Mouse (Mus musculus) right cerebral cortex, postnatal 4 days (tissue): Measurements from ENCODE around the gene Hist1h2an.
A peak's percentile ranks its signal among the peaks of the same experiment; 100 is the strongest.
"Not testable (repeated sequence)": the region's sequence is repeated elsewhere in the genome, so short reads cannot be mapped to it uniquely, and the experiment has no call there.

ENCODE experiments used
- DNase-seq: peaks from one replicate; pipeline ENCODE4 v3.0.0-alpha.2; 2022

Hist1h2an gene

DNA sequence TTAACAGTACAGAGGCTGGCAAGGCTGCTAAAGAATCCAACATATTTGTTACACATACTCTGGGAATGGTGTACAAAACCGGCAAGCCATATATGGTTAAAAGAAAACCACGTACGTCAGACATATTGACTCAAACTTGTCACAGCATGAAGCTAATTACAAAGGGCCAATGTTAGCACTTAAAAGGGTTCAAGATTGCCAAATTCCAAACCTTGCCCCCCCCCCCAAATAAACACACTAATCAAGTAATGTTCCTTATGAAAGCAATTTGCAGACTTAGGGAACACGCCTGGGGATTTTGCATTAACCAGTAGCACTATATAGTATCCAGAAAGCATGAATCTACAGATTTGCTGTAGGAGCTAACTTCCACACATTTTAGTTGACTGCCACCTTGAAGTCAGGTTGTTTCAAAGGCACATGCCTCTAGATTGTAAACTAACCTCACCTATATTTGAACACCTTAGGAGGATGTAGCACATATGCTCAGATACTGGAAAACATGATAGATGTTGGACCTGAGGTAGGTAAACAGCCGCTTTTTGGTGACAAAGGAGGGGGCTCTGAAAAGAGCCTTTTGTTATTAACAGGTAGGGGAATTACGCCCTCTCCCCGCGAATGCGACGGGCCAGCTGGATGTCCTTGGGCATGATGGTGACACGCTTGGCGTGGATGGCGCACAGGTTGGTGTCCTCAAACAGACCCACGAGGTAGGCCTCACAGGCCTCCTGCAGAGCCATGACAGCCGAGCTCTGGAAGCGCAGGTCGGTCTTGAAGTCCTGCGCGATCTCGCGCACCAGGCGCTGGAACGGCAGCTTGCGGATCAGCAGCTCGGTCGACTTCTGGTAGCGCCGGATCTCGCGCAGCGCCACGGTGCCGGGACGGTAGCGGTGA, 4.4 kb downstream of the Hist1h2an start:
- DNase-seq, result not testable (repeated sequence)

DNA sequence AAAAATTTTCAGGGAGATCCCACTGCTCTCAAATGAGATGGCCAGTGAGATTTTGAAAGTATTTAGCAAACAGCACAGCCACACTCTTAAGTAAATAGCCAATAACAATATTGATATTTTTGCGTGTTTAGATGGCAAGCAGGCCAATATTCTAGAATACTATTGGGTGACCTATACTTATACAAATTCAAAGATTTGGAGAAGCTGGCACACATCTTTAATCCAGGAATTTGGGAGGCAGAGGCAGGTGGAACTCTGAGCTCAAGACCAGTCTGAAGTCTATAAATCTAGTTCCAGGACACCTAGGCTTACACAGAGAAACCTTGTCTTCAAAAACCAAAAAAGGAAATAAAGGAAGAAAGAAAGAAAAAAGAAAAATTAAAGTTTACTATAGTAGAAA, 5.4 kb downstream of the Hist1h2an start:
- DNase-seq, result no peak

DNA sequence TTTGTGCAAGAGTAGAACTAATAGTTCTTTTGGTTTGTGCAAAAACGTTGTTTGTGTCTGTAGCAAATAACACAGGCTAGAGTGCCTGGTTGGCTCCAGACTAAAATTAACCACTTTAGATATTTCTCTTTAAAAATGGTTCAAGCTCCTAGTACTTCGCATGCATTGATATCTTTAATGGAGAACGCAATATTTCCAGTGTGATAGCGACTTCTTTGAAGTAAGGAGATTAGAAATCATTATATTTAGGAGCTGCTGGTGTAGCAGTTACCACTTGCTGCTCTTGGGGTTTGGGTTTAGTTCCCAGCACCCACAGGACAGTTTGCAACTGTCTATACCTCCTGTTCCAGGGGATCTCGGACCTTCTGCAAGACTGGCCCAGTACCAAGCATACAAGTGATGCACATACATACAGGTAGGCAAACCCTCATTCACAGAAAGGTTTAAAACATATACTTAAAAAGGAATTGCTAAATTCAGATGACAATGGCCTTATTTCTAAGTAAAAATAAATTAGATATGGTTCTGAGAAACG, 5.9 kb downstream of the Hist1h2an start:
- no peak for DNase-seq

DNA sequence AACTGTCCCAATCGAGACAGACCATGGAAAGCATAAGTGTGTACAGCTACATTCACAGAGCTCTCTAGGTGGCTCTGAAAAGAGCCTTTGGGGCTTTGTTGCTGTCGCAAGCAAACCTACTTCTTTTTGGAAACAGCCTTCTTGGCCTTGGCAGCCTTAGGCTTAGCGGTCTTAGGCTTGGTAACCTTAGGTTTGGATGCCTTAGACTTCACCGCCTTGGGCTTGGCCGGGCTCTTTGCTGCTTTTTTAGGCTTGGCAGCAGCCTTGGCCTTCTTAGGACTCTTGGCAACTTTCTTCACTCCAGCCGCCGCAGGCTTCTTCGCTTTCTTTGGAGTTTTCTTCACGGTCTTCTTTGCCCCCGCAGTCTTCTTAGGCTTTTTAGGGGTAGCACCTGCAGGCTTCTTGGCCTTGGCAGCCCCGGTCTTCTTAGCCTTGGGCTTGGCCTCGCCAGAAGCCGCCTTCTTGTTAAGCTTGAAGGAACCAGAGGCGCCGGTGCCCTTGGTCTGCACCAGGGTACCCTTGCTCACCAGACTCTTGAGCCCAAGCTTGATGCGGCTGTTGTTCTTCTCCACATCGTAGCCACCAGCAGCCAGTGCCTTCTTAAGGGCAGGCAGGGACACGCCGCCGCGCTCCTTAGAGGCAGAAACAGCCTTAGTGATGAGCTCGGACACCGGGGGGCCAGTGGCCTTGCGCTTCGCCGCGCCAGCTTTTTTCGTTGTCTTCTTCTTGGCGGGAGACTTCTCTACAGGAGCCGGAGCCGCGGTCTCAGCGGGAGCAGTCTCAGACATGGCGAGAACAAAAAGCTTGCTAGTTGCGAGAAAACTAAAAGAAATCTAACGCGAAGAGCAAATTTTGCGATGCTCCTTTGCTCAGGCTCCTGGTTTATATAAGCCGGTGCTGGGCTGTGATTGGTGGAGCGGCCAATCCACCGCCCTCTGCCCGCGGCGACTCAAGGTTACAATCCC, 7.0 kb downstream of the Hist1h2an start, which contains the start of gene Hist1h1b:
Hist1h1b (minus strand) TSS at position 859 of the 965 bp plus-strand sequence.
- DNase-seq, result peak; percentile 12

DNA sequence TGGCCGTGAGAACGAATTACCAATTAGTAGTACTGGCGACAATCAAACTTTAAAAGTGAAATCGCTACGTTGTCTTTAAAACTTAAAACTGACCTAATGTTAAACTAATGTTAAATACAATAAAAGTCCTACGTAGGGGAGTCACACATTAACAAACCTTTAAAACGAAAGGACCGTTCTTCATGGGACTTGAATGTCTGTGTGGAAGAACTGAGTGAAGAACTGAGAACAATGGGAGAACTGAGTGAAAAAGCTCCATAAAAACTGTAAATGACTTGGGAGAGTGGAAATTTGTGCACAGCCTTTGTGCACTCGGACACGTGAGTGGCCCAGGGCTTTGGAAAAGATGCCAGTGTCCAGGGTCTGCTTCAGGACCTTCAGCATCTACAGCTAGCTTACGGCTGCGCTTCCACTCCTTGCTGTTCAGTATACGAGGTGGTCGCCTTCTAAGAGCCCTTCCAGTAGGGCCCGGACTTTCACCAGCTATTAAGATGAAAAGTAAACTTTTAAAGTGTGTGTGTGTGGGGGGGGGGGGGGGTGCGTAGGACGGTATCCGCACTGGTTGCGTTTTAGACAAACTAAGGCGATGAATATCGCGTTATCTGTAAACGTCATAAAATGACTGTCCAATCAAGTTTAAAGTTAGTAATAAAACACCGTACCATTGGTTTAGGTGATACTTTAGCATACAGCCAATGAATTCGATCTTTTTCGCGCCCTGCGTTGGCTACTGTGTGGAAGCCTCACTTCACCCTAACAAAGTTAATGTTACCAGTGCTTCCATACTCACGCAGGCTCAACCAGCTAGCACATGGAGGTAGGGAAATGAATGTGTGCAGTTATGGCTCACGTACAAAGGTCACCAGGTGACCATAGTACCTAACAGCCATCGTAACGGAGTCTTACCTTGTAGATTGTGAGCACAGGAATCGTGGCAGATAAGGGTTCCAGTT, 7.9 kb downstream of the Hist1h2an start:
- DNase-seq, result peak; percentile 51

DNA sequence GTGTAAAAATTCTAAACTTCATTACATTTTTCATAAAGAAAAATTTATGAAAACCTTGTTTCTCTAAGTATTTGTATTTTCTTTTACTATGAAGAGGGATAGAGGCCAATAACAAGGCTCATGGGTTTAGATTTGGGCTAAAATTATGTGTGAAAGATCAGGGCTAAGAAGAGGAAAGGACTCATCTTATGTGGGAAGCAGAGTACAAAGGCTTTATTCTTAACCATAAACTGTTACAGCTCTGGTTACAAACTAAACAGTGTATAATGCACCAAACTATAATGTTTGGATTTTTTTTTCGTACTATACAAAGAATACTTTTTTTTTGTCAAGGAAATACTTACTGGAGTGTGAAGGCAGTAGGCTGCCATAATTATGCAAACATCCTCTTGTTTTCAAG, 31.3 kb downstream of the Hist1h2an start:
- no peak for DNase-seq

DNA sequence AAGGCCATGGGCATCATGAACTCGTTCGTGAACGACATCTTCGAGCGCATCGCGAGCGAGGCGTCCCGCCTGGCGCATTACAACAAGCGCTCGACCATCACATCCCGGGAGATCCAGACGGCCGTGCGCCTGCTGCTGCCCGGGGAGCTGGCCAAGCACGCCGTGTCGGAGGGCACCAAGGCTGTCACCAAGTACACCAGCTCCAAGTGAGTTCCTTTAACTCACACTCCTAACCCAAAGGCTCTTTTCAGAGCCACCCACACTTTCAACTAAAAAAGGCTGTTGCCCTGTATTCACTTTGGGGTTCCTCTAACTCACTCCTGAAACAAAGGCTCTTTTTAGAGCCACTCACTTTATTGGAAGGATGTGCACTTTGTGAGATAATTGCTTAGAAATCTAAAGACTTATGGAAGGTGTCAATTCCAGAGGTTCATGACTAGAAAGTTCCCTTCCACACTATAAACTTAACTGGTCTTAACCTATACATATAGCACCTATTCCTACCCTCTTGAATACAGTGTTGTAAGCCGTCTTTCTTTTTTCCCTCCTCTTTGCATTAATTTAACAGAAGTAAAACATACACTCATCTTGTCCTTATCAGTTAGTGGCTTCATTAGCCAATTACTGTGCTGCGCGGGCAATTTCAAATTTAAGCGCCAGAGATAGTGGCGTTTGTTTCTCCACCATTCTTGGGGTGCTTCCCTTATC, 32.6 kb downstream of the Hist1h2an start:
- peak; percentile 51 for DNase-seq

DNA sequence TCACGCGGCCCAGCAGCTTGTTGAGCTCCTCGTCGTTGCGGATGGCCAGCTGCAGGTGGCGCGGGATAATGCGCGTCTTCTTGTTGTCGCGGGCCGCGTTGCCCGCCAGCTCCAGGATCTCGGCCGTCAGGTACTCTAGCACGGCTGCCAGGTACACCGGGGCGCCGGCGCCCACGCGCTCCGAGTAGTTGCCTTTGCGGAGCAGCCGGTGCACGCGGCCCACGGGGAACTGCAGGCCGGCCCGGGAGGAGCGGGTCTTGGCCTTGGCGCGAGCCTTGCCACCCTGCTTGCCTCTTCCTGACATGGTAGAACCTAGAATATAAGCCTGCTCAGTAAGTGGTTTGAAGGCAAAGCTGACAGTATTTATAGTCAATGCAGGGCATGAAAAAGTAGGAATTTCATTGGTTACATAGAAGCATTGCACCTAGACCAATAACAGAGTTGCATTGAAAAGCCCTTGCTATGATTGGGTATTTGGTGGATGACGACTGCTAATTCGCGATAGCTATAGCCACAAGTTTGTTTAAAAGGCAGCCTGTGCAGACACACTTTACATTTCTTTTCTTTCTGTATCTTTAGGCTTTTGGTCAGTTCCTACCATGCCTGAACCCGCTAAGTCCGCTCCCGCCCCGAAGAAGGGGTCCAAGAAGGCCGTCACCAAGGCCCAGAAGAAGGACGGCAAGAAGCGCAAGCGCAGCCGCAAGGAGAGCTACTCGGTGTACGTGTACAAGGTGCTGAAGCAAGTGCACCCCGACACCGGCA, 33.3 kb downstream of the Hist1h2an start, which contains the start of the genes Hist1h2ak and Hist1h2bn:
Hist1h2ak (minus strand) TSS at position 304 of the 762 bp plus-strand sequence.
Hist1h2bn (plus strand) TSS at position 600 of the 762 bp plus-strand sequence.
- peak; percentile 16 for DNase-seq

- DNase-seq, result no peak
Measured at GRCm38 (mm10) chr13:21753051-21753523, 33.9 kb downstream of the Hist1h2an start.

DNA sequence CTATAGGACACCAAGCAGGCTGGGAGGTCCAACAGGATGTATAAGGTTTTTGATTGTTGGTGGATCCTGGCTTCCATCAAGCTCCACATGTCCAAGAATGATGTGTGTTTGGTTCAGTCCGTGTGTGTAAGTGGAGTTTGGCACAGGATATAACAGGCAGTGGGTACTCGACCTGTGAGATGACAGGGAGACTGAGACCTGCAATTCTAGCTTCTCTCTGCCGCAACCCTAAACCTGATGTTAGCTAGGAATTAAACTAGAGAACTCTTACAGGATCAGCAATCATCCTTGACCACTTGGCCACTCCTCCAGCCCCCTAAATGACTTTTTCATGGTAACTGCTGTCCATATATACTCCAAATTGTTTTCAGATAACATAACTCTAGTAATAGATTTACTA, 34.7 kb downstream of the Hist1h2an start:
- no peak for DNase-seq

DNA sequence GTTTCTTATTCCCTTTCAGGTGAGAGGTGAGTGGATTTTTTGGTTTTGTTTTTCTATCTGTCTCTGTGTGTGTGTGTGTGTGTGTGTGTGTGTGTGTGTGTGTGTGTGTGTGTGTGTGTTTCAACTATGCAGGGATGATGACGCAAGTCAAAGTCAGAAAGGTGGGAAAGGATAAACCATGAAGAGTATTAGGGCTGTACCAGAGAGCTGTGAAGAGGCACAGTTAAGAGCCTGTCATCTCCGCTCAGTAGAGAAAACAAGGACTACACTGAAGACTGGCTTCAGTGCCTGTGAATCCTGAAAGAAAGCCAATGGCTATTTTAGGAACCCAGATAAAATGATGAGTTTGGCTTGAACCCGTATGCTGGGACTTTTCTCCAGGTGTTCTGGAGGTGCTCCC, 35.2 kb downstream of the Hist1h2an start:
- no peak for DNase-seq

DNA sequence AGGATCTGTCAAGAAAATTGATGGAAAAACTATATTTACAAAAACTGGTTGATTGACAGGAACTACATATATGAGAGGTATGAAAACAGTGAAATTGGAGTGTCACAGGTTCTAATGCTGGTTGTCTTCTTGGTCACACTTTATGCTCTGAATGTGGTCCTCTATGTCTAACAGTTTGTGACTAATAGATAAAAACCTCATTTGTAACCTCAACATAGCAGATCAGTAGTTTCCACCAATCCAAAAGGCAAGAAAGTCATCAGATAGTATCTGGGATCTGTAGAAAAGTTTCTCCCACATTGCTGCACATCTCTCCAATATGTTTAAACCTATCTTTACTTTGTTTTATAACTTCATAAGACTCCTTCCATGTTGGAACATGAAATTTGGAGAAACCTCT, 35.6 kb downstream of the Hist1h2an start:
- no peak for DNase-seq

- DNase-seq, result peak; percentile 93
Measured at GRCm38 (mm10) chr13:21750159-21751017, 36.6 kb downstream of the Hist1h2an start, which contains the start of gene Hist1h4k. Hist1h4k (minus strand) TSS chr13:21750505.

GRCm38 (mm10) chr13:21749387-21750158, 37.4 kb downstream of the Hist1h2an start:
- no peak for DNase-seq

DNA sequence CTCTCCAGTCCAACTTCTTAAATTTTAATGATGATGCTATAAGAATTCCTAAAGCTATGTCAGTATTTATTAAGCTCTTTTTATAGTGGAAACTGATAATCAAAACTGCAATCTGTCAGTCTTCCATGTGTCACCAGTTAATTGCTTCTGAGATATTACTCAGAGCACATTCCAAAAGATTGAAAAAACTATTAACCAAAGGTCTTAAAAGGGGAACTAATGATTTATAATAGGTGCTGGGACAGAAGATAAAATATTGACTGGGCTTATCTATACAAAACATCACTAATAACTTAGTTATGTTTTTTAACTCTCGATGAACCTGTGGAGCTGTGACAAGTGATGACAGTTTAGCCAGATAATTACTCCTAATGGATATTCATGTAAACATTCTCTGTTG, 42.0 kb downstream of the Hist1h2an start:
- no peak for DNase-seq
